Mouse (Mus musculus): ENCODE results near the gene Mylk.

- no peak for TF ChIP-seq TAL1 (IDR thresholded peaks at IDR 0.05; ENCODE audit: low read length)
- no peak for TF ChIP-seq GATA1 (IDR thresholded peaks at IDR 0.05; ENCODE audit: low read length)
Measured at GRCm38 (mm10) chr16:35024300-35024699, 279.3 kb downstream of the Mylk start.

Data from erythroblast, embryonic 14.5 days (primary cell).